Mouse (Mus musculus) activated CD4-positive, CD25-positive, alpha-beta regulatory T cell, adult 4 months (primary cell): ENCODE results near the gene Lca5l. TPM values are rescaled to one million over a fixed set of nuclear protein-coding genes. Genes with fewer than 3 reads are reported as not detected.
A peak's percentile ranks its signal among the peaks of the same experiment; 100 is the strongest.

ENCODE experiments used
- ATAC-seq: one replicate; pipeline ENCODE4 v1.8.0; 2017
- polyA plus RNA-seq, 2 experiments: library from polyadenylated mRNA; unstranded; fragments of 100-300 nt; shearing (Covaris generic); gene quantifications; one replicate each; pipeline ENCODE4 v1.2.1; 2017

Gene Lca5l
- polyA plus RNA-seq, 2 experiments from 2014 or later, result 0.13 TPM; not detected in 1

GRCm38 (mm10) chr16:96165723-96166264, 26.3 kb downstream of the Lca5l start:
- ATAC-seq, result no peak

- no peak for ATAC-seq
These were observed 30.7 kb downstream of the Lca5l start for GRCm38 (mm10) chr16:96161336-96161735.

DNA sequence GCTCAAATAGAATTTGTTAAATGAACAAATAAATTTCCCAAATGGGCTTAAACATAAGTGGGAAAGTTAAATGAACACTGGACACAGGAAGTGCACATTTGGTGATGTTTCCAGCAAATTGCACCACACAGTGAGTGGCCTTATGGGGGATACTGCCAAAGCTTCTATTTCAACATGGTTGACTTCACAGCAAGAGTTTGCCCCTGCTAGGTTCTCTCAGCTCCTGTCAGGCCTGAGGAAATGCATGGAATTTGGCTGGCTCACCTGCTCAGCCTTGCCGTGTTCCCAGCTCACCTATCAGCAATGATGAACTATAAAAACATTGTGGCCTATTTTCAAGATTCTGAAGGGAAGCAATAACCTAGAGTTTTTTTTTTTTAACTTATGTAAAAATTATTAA, 31.1 kb downstream of the Lca5l start:
- no peak for ATAC-seq

DNA sequence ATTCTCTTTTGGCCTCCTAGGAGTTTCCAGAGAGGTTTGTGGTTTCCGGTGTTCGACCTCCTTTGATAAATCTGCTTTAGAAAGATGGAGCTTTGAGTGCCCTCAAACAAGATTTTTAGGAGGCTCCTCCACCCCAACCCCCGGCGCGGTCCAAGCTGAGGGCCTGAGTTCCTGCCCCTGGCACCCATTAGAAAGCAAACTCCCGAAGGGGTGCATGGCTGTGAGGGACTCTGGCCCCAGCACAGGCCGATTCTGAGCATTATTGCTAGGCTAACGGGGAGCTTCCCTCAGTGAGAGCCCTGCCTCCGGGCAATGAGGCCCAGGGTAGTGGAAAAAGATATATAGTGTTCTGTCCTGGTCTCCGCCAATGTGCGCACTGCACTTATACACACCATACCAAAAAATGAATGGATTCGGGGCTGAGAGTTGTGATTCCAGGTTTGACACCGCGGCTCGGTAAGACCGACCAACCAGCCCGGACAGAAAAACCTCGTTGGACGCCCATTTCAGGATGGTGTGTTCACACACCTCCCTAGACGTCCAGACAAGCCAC, 32.2 kb downstream of the Lca5l start:
- no peak for ATAC-seq

DNA sequence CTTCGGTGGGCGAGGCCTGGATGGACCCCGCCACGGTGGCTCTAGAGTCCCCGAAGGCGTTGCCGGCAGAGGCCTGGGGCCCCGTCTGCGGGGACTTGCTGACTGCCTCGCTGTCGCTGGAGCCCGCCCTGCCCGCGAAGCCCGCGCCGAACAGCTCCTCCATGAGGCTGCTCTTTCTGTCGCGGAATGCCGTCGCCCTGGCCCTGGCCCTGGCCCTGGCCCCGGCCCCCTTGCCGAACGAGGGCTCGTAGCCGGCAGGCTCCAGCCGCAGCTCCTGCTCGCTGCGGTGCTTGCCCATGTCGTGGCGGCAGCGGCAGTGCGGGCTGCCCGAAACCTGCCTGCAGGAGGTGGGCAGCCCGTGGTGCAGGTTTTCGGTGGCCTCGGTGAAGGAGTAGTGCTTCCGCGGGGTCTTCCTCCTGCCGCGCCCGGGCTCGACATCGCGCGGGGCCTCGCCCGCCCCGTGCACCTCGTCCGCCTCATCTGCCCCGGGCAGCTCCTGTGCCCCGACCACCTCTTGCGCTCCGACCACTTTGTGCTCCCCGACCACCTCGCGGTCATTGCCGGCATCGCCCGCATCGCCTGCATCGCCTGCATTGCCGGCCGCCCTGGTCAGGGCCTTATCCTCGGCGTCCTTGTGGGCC, 32.9 kb downstream of the Lca5l start:
- ATAC-seq, result peak; percentile 75

DNA sequence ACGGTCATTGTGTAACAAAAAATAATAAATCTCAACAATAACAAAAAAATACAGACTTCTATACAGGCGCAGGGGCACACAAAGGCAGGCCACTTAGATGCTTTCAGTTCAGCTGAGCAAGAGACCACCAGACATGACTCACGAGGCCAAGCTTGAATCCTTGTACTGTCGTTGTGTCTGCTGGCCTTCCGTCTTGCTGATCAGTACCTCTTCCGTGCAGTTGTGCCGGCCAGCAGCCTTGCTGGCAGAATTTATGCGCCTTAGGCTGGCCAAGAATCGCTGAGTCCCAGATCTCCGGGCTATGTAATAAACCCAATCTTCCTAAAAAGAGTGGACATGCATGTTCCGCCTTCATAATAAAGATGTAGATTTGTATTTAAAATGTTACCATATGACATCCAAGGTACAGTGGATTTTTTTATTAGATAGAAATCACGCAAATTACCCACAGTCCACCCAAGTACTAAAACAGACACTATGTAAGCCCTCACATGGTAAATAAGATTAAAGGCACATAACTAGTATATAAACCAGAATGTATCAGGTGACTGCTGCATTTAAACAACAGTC, 33.5 kb downstream of the Lca5l start:
- no peak for ATAC-seq

DNA sequence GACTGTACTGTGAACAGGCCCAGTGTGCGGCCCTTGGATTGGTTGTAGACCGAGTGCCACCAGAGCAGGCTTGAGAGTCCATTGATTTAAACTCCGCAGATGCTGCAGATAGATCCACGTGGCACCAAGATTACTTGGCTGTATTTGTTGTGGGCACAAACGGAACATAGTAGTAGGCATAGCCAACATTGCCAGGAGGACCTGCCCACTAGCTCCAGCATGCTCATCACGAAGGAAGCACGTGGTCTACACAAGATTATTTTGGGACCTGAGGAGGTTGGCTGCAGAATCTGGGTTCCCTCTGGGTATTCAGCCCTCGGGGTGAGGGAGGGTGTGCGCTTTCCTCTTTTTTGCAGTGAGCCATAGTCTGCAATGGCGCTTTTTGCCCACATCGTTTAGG, 34.9 kb downstream of the Lca5l start:
- no peak for ATAC-seq

- ATAC-seq, result no peak
These were observed 36.1 kb downstream of the Lca5l start for GRCm38 (mm10) chr16:96156019-96156418.

- ATAC-seq, result no peak
These were observed 37.6 kb downstream of the Lca5l start for GRCm38 (mm10) chr16:96154476-96154875.

DNA sequence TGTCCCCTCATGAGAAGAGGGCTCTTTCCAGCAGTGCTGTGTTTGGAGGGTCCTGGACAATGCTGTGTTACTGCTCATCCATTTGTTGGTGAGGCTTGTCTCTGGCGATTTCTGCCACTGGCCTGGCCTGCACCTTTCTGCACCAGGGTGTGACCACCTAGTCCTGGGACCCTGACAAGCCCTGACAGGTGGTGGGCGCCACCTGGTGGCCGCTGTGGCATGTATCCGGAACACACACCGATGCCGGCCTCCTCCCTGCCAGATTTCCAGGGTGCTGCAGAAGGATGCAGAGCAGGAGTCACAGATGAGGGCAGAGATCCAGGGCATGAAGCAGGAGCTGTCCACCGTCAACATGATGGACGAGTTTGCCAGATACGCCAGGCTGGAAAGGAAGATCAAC, 40.5 kb downstream of the Lca5l start:
- ATAC-seq, result peak; percentile 52

- ATAC-seq, result no peak
These were observed 41.1 kb downstream of the Lca5l start for GRCm38 (mm10) chr16:96150995-96151394.

- no peak for ATAC-seq
These were observed 42.8 kb downstream of the Lca5l start for GRCm38 (mm10) chr16:96149311-96149710.

- ATAC-seq, result no peak
These were observed 43.2 kb downstream of the Lca5l start for GRCm38 (mm10) chr16:96148834-96149233.

- ATAC-seq, result no peak
These were observed 46.3 kb downstream of the Lca5l start for GRCm38 (mm10) chr16:96145814-96146213.

DNA sequence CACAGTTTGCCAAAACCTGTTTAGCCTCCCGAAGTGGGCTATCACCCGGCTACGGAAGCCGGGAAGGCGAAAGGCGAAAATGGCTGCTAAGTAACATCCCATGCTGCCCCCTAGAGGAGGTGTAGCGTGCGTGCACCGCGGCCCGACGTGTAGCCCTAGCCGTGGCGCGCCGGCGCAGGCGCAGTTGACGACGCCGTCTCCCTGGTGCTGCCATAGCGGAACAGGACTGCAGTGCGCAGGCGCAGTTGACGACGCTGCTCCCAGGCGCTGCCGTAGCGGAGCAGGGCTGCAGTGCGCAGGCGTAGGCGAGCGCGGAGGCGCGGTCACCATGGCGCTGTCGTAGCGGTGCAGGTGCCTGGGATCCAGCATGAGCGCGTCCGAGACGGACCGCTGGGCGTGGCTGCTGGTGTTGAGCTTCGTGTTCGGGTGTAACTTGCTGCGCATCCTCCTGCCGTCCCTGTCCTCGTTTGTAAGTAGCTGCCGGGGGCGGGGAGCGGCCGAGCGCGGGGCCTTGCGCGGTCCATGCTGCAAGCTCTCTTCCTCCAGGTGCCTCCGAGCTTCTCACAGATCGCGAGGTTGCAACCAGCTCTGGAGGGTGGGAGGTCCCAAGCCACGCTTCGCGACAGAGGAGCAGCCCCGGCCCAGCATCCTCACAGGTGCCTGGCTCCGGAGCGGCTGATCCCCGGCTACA, 46.8 kb downstream of the Lca5l start, which contains the start of gene Wrb:
TSS of gene Wrb (plus strand) at position 298 of the 691 bp plus-strand sequence.
- ATAC-seq, result peak; percentile 94

DNA sequence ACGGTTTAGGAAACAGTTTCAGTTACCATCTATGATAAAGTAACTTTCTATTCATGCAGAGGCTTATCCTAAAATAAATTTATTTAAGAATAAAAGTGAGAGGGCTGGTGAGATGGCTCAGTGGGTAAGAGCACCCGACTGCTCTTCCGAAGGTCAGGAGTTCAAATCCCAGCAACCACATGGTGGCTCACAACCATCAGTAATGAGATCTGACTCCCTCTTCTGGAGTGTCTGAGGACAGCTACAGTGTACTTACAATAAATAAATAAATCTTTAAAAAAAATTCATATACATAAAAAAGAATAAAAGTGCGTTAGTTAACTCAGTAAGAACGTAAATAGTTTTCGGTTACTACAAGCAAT, 47.3 kb downstream of the Lca5l start:
- peak; percentile 1 for ATAC-seq

GRCm38 (mm10) chr16:96128466-96128865, 63.6 kb downstream of the Lca5l start:
- ATAC-seq, result no peak

GRCm38 (mm10) chr16:96127657-96128344, 64.3 kb downstream of the Lca5l start, which contains the start of gene Hmgn1:
Gene Hmgn1, minus strand, starts transcription at chr16:96127729.
- peak; percentile 77 for ATAC-seq

GRCm38 (mm10) chr16:96127288-96127656, 64.8 kb downstream of the Lca5l start:
- ATAC-seq, result peak; percentile 24

DNA sequence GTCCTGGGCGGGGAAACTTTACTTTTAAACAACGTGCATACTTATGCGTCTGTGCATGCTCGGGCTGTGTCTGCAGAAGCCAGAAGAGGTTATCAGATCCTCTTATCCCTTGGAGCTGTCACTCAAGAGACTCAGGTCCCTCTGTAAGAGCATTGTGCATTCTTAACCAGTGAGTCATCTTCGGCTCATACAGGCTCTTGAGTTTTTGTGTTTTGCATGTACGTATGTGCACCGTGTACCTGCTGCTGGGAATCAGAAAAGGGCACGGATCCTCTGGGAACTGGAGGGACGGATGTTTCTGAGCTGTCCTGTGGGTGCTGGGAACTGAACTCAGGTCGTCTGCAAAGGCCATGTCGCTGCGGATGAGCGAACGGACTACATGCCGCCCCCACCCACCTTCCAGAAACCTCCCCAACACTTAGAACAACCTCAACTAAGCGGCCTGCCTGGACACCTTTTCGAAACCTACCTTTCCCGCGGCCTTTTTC, 65.3 kb downstream of the Lca5l start:
- no peak for ATAC-seq

DNA sequence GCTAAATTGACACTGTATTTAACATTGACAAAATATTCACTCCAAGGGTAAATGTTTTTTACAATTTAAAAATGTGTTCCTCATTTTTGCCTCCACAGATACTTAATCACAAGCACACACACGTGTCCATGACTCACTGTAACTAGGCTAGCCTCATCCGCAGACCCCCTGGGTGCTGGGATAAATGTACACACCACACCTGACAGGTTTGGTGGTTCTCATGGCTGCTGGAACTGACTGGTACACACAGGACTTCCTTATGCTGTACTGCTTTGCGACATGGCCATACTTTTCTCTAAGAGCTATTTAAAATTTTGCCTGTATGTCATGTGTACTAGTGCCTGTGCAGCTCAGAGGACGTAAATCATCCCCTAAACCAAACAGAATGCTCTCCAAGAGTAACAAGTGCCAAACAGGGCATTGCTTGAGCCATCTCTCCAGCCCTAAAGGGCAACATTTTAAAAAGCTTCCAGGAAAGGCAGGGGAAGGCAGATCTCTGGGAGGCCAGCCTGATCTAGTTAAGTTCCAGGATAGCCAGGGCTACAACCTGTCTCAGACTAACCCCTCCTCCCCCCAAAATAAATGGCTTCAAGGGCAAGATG, 71.9 kb downstream of the Lca5l start:
- ATAC-seq, result no peak

- ATAC-seq, result no peak
These were observed 77.3 kb downstream of the Lca5l start for GRCm38 (mm10) chr16:96114729-96115128.
